Mouse (Mus musculus) liver, adult 2 months (tissue): ENCODE measurements at regions not wholly inside any gene's neighbourhood (a gene's known extent, or its start where the extent isn't known, plus 50 kb on each side); places are given as distances from the start of the nearest gene placed in this dataset.
A peak's percentile ranks its signal among the peaks of the same experiment; 100 is the strongest.
"Not testable (repeated sequence)": the region's sequence is repeated elsewhere in the genome, so short reads cannot be mapped to it uniquely, and the experiment has no call there.

Experiments
- DNase-seq: peaks from one replicate; pipeline ENCODE4 v3.0.0-alpha.2; 2011; ENCODE audit warnings: low read depth, low spot score; ENCODE audit errors: extremely low read depth
- H3K27ac ChIP-seq: fragments of 200-500 bp; replicated peaks from 2 replicates; pipeline ENCODE4 v1.5.1; 2012; ENCODE audit warnings: low read depth, mild to moderate bottlenecking, control low read depth, inconsistent platforms, low read length; ENCODE audit not compliant: insufficient read depth
- H3K27me3 ChIP-seq: fragments of 200-500 bp; 2 replicates; pipeline ENCODE4 v1.6.1; 2012; ENCODE audit warnings: mild to moderate bottlenecking, moderate library complexity, low read length, inconsistent platforms; ENCODE audit not compliant: control insufficient read depth, insufficient read depth
- H3K36me3 ChIP-seq: fragments of 200-500 bp; 2 replicates; pipeline ENCODE4 v1.6.1; 2012; ENCODE audit warnings: low read length, inconsistent platforms; ENCODE audit not compliant: control insufficient read depth, insufficient read depth
- H3K4me1 ChIP-seq: fragments of 200-500 bp; 2 replicates; pipeline ENCODE4 v1.6.1; 2011; ENCODE audit warnings: low read length; ENCODE audit not compliant: control insufficient read depth, insufficient read depth
- H3K4me3 ChIP-seq: fragments of 200-500 bp; 2 replicates; pipeline ENCODE4 v1.5.1; 2011; ENCODE audit warnings: low read depth, mild to moderate bottlenecking, control low read depth, low read length, moderate library complexity; ENCODE audit not compliant: insufficient read depth
- H3K79me2 ChIP-seq: fragments of 200-500 bp; 2 replicates; pipeline ENCODE4 v1.6.1; 2012; ENCODE audit warnings: inconsistent platforms, mild to moderate bottlenecking, low read length, moderate library complexity; ENCODE audit not compliant: control insufficient read depth, insufficient read depth
- H3K9ac ChIP-seq: fragments of 200-500 bp; 2 replicates; pipeline ENCODE4 v1.6.1; 2012; ENCODE audit warnings: low read depth, mild to moderate bottlenecking, control low read depth, inconsistent platforms, low read length
- CTCF ChIP-seq: fragments of 200-500 bp; IDR thresholded peaks from 2 replicates; pipeline ENCODE4 v1.5.1; 2011; ENCODE audit warnings: low read depth, low read length, control low read depth
- POLR2A ChIP-seq: fragments of 200-500 bp; IDR thresholded peaks from 2 replicates; pipeline ENCODE4 v1.6.1; 2011; ENCODE audit warnings: low read length, control low read depth; ENCODE audit not compliant: insufficient read depth; ENCODE audit errors: extremely low read depth
- WGBS: fragments of 180-500 bp; shearing (Covaris S2); methylation state at CpG from one replicate; pipeline ENCODE4 v1.1.7; 2018; 5-methylcytosine and 5-hydroxymethylcytosine counted together

DNA sequence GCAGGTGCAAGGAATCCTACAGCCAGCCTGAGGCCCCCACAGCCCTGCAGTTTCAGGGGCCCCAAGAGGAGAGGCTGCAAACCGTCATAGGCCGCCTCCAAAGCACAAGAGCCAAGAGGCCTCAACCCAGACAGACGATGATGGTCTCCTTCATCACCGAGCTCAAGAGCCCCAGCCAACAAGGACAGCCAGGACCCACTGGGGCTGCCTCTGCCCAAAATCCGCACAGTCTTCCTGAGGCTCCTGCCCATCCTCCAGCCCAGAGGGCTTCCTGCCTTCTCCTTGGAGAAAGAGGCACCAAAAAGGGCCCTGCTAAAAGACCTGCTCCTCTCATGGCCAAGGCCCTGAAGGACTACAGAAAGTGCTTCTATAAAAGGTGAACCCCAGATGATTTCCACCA is 112.3 kb downstream of the Nus1 start:
- H3K27ac ChIP-seq, H3K79me2 ChIP-seq, H3K4me3 ChIP-seq, DNase-seq, H3K4me1 ChIP-seq, H3K36me3 ChIP-seq, H3K27me3 ChIP-seq, H3K9ac ChIP-seq: not testable (repeated sequence)
- WGBS, result 95% methylated on average over 3 of the region's 5 CpGs

DNA sequence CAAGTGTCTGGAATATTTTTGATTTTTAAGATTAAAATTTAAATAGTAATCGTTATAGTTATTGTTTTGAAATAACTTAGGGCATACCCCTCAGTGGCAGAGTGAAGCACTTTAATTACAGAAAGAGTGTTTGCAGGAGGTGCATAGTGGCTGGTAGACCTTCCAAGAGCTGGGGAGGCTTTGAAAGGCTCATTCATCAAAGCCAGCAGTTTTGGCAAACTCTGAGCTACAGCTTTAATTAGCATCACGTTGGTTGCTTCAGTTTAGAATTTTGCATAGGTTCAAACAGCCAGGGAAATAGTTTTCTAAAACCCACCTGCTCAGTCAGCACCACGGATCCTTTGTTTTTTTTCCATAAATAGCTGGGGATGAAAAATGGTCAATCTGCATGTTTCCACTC is 113.5 kb downstream of the Nus1 start:
- 42% methylated on average over 3 of the region's 3 CpGs for WGBS
- Histone ChIP-seq H3K27ac (no peak overlapping the region), H3K4me1 (no peaks in the 10 kb centered on the region), H3K9ac (no peak overlapping the region), H3K4me3 (no peak overlapping the region), H3K79me2 (no peaks in the 10 kb centered on the region), H3K27me3 (no peaks in the 10 kb centered on the region), H3K36me3 (no peaks in the 10 kb centered on the region)
- TF ChIP-seq POLR2A (no peak), CTCF (no peak)
- no peak for DNase-seq

GRCm38 (mm10) chr10:52533278-52533892 is 116.0 kb downstream of the Nus1 start:
- DNase-seq, result no peak
- Histone ChIP-seq H3K36me3 (no peaks in the 10 kb centered on the region), H3K79me2 (no peaks in the 10 kb centered on the region), H3K4me1 (no peaks in the 10 kb centered on the region), H3K4me3 (no peak overlapping the region), H3K9ac (no peak overlapping the region), H3K27ac (no peak overlapping the region), H3K27me3 (no peaks in the 10 kb centered on the region)
- TF ChIP-seq POLR2A (no peak), CTCF (no peak)
- WGBS, result 31% methylated on average over 2 of the region's 2 CpGs

DNA sequence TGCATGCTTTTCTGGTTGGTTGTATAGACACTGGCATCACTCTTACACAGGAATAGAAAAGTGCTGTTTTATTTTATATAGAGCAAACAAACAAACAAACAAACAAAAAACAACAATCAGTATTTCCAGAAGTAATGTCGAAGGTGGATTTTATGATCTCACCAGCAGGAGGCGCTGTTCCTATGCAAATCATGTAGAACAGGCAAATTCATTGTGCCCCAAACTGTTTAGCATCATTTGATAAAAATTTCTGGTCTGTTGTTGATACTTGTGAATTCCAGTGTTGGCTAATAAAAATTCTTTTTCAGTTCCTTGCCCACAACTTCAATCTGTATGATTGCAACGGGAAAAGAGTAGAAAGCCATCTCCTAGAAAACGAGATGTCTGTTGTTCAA is 116.5 kb downstream of the Nus1 start:
- whole genome bisulfite sequencing, result 49% methylated on average over 4 of the region's 4 CpGs
- Histone ChIP-seq H3K4me3 (no peak overlapping the region), H3K36me3 (no peaks in the 10 kb centered on the region), H3K79me2 (no peaks in the 10 kb centered on the region), H3K9ac (no peak overlapping the region), H3K27ac (no peak overlapping the region), H3K27me3 (no peaks in the 10 kb centered on the region), H3K4me1 (no peaks in the 10 kb centered on the region)
- TF ChIP-seq POLR2A (no peak), CTCF (peak; percentile 36)
- peak; percentile 9 for DNase-seq

DNA sequence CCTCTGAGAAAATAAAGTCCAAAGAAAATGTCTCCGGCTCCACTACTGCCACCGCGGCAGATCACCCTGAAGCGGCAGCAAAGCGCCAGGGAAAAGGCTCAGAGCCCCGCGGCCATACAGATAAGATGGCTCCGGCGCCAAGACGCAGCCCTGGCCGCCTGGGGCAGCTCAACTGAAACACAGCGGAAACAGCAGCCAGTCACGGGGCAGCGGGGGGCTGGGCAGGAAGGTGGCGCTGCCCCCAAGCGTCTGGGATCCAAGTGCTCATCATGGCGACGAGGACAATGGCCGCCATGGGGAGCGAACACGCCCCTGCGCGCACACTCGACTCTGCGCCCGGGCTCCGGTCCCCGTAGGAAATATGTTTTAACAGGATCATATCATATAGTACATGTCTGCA is 128.2 kb downstream of the Nus1 start:
- H3K27me3 ChIP-seq, result no peaks in the 10 kb centered on the region
- 82% methylated on average over 28 of the region's 28 CpGs for WGBS
- no peaks in the 10 kb centered on the region for H3K79me2 ChIP-seq
- no peak overlapping the region for H3K27ac ChIP-seq
- DNase-seq, result no peak
- no peaks in the 10 kb centered on the region for H3K4me1 ChIP-seq
- no peak overlapping the region for H3K9ac ChIP-seq
- H3K36me3 ChIP-seq, result no peaks in the 10 kb centered on the region
- H3K4me3 ChIP-seq, result no peak overlapping the region
- TF ChIP-seq POLR2A (no peak), CTCF (no peak)

GRCm38 (mm10) chr10:52577383-52577782 is 113.0 kb upstream of the Slc35f1 start:
- Histone ChIP-seq H3K79me2 (no peaks in the 10 kb centered on the region), H3K4me1 (no peaks in the 10 kb centered on the region), H3K9ac (no peak overlapping the region), H3K36me3 (no peaks in the 10 kb centered on the region), H3K4me3 (no peak overlapping the region), H3K27me3 (no peaks in the 10 kb centered on the region), H3K27ac (no peak overlapping the region)
- WGBS, result 83% methylated on average over 6 of the region's 6 CpGs
- TF ChIP-seq POLR2A (no peak), CTCF (no peak)
- DNase-seq, result no peak
